Mouse (Mus musculus) G1E-ER4 (cell line): Measurements from ENCODE around the gene 1700122O11Rik. TPM values are rescaled to one million over a fixed set of nuclear protein-coding genes. Genes with fewer than 3 reads are reported as not detected.

ENCODE experiments used
- GATA1 ChIP-seq: IDR thresholded peaks from one replicate; pipeline ENCODE4 v1.8.0; 2012; ENCODE audit warnings: low read length, inconsistent platforms
- polyA plus RNA-seq: library from polyadenylated mRNA; stranded (reverse); fragments of >175 nt; gene quantifications from 2 replicates; pipeline ENCODE4 v1.2.3, GENCODE M21; 2012

Gene 1700122O11Rik
- not detected in 2 replicates for polyA plus RNA-seq

DNA sequence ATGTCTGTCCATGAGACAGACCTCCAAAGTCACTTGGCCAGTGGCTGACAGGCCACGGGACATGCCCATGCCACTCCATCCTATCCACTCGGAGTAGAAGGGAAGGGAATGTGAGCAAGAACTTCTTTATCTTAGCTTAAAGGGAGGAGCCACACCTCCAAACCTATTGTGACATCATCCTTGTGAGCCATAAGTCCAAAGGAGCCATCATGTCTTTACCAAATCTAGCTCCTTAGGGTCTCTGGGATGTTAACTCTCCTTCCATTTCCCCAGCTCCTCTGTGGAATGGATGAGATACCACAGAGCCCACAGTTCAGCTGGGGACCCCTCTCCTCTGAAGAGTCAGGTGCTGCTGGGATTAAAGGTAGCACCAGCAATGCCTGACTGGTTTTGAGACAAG lies at the start of gene 1700122O11Rik:
Gene 1700122O11Rik (minus strand): TSS at position 101 of the 400 bp plus-strand sequence.
- TF ChIP-seq GATA1: no peak

DNA sequence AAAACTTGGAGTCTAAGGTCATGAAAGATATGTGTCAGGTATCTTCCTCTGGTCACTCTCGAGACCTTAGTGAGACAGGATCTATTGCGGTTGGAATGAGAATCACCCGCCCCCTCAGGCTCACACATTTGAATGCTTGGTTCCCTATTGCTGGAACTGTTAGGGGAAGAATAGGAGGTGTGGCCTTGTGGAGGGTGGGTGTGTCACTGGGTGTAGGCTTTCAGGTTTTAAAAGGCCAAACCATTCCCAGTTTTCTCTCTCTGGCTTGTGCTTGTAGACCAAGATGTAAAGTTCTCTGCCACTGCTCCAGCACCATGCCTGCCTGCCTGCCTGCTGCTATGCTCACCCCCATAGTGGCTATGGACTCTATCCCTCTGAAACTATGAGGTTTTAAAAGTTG lies 42.5 kb upstream of the 1700122O11Rik start:
- no peak for TF ChIP-seq GATA1

DNA sequence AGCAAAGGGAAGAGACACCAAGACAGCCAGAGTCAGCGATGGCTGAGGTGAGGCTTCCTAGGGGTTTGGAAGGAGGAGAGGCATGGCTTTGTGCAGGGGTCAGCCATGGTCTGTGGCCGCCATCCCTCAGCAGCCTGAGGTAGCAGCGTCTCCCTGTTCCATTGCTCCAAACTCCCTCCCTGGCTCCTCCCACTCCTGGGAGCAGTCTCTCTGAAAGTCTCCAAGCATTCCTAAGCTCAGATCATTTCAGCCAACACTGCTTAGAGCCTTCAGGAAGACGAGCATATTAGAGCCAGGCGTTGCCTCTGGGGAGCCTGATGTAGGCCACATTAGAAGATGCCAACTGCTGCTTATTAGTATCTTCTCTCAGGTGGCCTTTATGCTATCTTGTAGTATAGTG lies 29.6 kb upstream of the 1700122O11Rik start:
- TF ChIP-seq GATA1: no peak

DNA sequence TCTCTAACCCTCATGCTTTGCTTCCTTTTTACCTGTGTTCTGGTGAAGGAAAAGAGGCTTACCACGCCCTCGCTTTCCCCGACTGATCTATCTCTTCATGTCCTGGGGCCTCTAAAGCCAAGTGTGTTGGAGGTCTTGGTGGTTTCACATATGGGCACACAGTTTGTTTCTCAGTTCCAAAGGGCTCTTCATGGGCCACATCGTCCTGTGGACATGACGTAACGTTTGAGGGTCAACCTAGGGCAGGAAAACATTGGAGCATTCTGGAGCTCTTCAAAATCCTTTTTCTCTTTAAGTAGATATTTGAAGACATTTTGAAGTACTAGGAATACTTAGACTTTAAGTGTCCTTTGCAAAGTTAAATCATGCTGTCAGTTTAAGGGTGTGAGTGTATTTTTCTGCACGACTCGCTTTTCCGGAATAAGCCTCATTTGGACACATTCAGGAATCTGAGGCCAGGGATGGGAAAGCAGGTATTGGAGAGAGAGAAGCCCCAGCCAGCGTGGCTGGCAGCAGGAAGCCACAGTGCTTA lies 29.1 kb upstream of the 1700122O11Rik start:
- TF ChIP-seq GATA1: no peak

DNA sequence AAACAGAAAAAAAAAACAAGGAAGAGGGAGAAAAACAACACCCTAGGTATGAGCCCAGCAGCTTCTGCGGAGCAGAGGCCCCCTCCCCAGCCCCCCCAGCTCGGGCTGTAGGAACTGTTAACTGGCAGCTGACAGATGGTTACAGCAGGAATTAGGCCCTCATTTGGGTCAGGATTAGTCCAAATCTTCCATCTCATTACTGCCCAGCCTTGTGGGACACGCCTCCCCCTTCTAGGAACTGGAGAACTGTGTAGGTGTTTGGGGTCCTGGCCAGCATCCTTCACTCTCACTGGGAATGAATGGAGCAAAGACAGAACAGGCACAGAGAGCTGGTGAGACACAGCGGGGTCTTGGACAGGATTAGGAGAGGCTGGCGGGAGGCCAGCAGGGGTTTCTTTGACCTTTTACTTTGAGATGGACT lies 27.0 kb upstream of the 1700122O11Rik start:
- no peak for TF ChIP-seq GATA1

DNA sequence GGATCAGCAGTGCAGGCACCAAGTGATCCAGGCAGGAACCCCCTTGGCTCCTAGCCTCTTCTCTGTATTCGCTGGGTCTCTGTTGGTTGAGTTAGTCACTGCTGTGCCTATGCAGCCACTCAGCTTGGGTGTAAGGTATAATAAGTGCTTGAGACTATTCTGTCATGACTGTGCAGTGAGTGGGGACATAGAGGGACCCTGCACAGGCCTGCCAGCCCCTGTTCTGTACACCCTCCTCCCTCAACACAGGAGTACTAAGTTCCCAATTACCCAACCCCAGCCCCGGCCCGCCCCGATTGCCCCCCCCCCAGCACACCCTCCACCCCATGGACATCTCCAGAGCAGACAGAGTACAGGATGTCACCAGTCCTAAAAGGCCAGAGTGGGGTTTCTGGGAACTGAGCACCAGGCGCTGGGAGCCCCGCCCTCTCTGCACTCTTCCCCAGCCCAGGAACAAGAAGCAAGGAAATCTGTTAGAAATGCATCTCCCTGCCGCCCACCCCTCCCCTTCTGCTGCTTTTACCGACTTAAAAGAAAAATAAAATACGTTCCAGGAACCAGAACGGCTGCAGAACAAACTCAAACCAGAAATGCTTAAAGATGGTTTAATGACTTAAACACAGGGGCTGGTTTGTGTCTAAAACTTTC lies 26.2 kb upstream of the 1700122O11Rik start:
- TF ChIP-seq GATA1: no peak

DNA sequence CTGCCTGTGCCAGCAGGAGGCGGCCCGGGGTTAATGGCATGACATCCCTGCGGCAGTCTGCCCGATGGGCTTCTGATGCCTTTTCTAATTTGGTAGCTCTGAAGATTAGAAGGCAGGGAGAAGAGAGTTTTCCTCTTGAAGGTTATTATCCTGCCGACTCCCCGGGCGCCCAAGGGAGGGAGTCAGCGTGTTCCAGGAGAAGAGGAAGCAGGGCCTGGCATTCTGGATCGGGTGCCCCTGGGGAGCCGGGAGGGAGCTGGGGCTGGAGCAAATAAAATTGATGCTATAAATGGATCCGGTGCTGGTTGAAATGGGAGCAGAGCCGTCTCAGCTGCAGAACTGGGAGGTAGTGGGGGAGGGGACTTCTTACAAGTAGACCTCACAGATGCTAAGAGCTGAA lies 19.3 kb upstream of the 1700122O11Rik start:
- no peak for TF ChIP-seq GATA1

DNA sequence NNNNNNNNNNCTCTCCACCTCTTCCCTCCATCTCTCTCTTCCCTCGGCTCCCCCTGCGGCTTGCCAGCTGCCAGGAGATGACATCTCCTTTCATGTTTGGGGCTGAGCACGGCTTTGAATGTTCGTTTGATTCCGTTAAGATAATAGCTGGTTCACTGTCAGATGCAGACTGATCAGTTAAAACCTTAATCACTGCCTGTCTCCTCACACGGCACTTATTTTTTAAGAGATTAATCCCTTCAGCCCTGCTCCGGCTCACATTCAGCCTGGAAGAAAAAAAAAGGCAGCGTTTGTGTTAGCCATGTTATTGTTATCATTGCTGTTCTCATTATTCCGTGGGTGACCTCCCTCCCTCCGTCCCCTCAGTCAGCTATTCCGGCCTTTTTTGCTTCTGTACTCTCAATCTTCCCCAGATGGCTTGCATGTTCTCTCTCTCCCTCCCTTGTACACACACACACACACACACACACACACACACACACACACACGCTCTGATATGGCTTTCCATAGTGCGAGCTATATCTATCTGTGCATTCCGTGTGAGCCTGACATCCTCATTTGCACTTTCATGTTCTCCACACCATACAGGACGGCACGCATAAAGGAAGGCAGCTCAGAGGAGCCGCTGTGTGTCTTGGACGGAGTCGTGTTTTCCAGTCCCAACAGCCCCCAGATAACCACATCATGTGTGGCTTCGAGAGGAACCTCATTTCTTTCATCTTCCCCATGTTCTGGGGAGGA lies 17.2 kb upstream of the 1700122O11Rik start:
- TF ChIP-seq GATA1: no peak

DNA sequence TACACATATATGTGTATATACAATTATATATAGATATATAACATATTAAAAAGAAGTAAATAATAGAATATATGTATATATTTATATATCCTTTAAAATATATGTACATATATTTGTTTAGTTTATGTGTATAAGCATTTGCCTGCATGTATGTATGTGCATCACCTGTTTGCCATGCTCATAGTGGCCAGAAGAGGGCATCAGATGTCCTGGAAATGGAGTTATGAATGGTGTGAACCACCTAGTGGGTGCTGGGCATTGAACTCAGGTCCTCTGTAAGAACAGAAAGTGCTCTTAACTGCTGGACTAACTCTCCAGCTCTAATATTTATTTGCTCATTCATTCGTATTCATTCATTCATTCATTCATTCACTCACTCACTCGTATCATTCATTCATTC lies 15.6 kb upstream of the 1700122O11Rik start:
- TF ChIP-seq GATA1: no peak

DNA sequence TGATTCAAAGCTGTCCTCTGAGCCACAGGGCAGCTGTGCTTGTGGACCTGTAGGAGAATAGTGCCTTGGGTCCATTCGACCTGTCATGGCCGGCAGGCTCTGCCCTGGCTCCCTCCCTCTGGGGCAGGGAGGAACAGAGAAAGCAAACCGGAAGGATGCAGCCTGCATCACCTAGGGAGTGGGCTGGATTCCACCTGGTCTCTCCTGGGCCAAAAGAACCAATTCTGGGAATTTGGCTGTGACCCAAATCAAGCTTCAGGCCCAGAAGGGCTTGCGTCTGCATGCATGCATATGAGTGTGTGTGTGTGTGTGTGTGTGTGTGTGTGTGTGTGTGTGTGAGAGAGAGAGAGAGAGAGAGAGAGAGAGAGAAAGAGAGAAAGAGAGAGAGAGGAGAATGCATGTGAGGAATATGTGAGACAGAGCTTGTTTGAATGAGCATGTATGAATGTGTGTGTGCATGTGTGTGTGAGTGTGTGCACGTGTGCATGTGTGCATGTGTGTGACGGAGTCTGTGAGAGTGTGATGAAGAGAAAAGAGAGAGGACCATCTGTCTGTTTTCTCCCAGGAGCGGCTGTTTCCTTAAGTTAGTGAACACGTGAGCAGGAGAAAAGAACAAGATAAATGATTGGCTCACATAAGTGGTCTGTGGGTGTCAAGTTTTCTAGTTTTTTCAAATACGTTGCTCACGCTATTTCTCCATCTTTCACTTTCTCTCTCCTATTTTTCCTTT lies 14.4 kb upstream of the 1700122O11Rik start:
- TF ChIP-seq GATA1: no peak

DNA sequence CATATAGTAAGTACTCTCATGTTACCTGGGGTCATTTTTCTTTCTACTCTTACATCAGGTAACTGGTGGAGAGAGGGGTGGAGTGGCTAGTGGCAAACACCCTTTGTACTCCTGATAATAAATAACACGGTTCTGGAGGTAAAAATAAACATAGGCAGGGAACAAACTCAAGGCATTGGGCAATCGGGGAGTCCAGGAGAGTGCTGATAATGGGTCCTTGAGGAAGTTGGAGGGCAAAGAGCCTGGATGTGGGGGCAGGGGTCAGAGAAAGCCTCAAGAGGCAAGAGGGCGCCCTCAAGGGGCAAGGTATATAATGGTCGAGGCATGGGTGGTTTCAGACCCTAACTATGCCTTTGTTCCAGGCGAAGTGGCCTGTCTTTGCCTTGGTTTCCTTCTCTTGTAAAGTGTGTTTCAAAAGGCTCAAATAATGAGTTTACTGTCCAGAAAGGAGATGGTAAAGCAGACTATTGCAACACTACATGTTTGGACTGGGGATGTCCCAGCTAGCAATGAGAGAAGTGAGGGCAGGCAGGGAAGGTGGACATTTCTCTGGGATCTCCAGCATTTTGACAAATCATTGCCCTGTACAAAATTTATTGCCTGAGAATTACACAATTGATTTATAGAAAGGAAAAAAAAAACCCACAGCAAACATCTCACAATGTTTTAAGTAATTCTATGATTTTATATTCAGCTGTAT lies 13.7 kb upstream of the 1700122O11Rik start:
- TF ChIP-seq GATA1: no peak

DNA sequence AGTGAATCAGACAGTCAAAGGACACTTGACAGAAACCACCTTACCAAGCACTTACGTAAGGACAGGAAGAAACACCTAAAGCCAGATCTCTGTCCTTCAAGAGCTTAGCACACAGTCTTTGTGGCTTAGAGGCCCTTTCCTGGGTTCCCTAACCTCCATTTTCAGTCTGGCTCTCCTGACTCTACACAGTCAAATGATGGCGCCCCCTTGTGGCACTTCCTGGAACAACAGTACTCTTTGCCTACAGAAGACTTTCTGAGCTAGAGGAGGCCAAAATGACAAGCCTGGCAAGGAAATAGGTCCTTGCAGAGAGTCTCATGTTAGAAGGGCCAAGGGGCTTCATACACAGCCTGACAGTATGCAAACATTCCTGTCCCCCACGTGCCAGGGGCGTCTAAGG lies 7.5 kb upstream of the 1700122O11Rik start:
- TF ChIP-seq GATA1: no peak

DNA sequence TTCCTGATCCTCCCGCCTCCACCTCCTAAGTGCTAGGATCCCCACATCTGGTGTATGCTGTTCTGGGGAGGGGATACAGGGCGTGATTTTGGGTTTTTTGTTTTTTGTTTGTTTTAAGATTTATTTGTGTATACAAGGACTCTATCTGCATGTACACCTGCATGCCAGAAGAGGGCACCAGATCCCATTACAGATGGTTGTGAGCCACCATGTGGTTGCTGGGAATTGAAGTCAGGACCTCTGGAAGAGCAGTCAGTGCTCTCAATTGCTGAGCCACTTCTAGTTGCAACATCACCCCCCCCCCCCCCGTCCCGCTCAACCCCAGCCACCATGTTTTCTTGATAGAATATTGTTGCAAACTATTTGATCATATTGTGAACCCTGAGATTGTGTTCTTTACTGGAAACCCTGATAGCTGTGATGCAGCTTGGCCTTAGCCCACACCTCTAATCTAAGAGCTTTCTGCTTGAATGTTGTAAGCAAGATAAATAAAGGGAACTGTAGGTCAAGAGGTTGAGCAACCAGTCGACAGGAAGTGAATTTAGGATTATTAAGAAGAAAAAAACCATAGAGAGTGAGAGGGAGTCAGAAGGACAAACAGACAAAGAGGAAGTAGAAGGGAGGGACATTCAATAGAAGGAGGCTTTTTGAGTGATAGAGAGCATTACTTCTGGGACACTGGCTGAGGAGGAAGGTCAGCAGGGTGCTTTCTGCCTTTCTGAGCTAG lies 5.2 kb upstream of the 1700122O11Rik start:
- TF ChIP-seq GATA1: no peak

DNA sequence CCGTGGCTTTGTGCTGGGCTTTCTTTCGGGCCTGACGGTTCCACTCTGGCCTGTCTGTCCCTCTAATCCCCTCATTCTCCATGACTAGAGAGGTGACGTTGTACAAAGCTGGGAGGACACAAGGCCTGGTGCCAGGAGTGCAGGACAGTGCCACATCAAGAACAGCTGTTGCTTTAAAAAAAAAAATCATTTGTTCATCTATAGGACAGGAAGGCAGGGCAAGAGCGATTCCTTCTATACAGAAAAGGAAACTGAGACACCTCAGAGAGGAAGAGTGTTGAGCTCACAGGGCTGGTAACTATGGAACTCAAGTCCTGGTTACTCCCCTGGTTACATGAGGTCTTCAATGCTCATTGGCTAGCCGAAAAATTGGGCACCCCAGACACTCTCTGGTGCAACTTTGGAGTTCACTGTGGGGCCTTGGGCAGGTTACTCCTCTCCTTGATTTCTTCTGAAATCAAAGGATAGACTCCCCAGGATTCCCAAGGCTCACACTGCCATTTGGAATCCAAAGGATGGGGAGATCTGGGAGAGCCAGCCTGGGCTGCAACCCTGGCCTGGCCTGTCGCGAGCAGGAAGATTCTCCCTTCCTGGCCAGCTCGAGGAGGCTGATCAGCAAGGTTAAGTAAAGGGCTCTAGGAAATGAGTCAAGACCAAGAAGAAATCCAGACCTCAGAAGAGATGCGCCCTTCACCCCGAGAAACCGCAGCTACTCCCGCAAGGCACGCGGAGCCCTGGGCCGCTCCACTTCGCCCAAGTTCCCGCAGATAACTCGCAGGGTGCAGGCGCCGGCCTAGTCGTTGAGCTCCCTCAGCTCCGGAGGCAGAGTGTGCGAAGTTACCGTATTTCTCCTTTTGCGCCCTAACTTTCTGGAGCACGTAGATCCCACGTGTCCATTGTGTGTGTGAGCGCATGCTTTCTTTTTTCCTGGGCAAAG lies 3.5 kb upstream of the 1700122O11Rik start:
- no peak for TF ChIP-seq GATA1
